Mouse (Mus musculus): Measurements from ENCODE around the gene 2300002M23Rik.

Gene 2300002M23Rik

GRCm38 (mm10) chr17:35556186-35556765, 11.0 kb upstream of the 2300002M23Rik start:
- no peak for DNase-seq (ENCODE audit: low read depth, low spot score)

- DNase-seq (ENCODE audit: low read depth, low spot score) = peak; percentile 90
Measured at GRCm38 (mm10) chr17:35556812-35557211, 10.4 kb upstream of the 2300002M23Rik start.

GRCm38 (mm10) chr17:35557351-35557750, 9.9 kb upstream of the 2300002M23Rik start:
- DNase-seq (ENCODE audit: low read depth, low spot score) = peak; percentile 82

GRCm38 (mm10) chr17:35558216-35558615, 9.0 kb upstream of the 2300002M23Rik start:
- DNase-seq (ENCODE audit: low read depth, low spot score) = no peak

GRCm38 (mm10) chr17:35567767-35568166, 517 bp downstream of the 2300002M23Rik start:
- DNase-seq (ENCODE audit: low read depth, low spot score) = no peak

GRCm38 (mm10) chr17:35569091-35569944, 2.1 kb downstream of the 2300002M23Rik start:
- DNase-seq (ENCODE audit: low read depth, low spot score) = no peak

- no peak for DNase-seq (ENCODE audit: low read depth, low spot score)
Measured at GRCm38 (mm10) chr17:35570836-35571235, 3.6 kb downstream of the 2300002M23Rik start.

- no peak for DNase-seq (ENCODE audit: low read depth, low spot score)
Measured at GRCm38 (mm10) chr17:35571477-35571876, 4.2 kb downstream of the 2300002M23Rik start.

- DNase-seq (ENCODE audit: low read depth, low spot score) = peak; percentile 98
Measured at GRCm38 (mm10) chr17:35578211-35578610, 11.0 kb downstream of the 2300002M23Rik start.

GRCm38 (mm10) chr17:35582900-35583299, 15.7 kb downstream of the 2300002M23Rik start:
- peak; percentile 56 for DNase-seq (ENCODE audit: low read depth, low spot score)

- DNase-seq (ENCODE audit: low read depth, low spot score) = peak; percentile 91
Measured at GRCm38 (mm10) chr17:35584330-35584937, 17.2 kb downstream of the 2300002M23Rik start.

- no peak for DNase-seq (ENCODE audit: low read depth, low spot score)
Measured at GRCm38 (mm10) chr17:35587291-35587690, 20.0 kb downstream of the 2300002M23Rik start.

- DNase-seq (ENCODE audit: low read depth, low spot score) = no peak
Measured at GRCm38 (mm10) chr17:35588387-35588786, 21.1 kb downstream of the 2300002M23Rik start.

- DNase-seq (ENCODE audit: low read depth, low spot score) = peak; percentile 98
Measured at GRCm38 (mm10) chr17:35590410-35591218, 23.4 kb downstream of the 2300002M23Rik start.

GRCm38 (mm10) chr17:35591219-35591578, 23.9 kb downstream of the 2300002M23Rik start:
- DNase-seq (ENCODE audit: low read depth, low spot score) = no peak

GRCm38 (mm10) chr17:35591731-35592130, 24.5 kb downstream of the 2300002M23Rik start:
- peak; percentile 17 for DNase-seq (ENCODE audit: low read depth, low spot score)

GRCm38 (mm10) chr17:35592131-35592530, 24.9 kb downstream of the 2300002M23Rik start:
- DNase-seq (ENCODE audit: low read depth, low spot score) = no peak

- no peak for DNase-seq (ENCODE audit: low read depth, low spot score)
Measured at GRCm38 (mm10) chr17:35593786-35594185, 26.5 kb downstream of the 2300002M23Rik start.

- DNase-seq (ENCODE audit: low read depth, low spot score) = no peak
Measured at GRCm38 (mm10) chr17:35594456-35594855, 27.2 kb downstream of the 2300002M23Rik start.

GRCm38 (mm10) chr17:35597399-35597798, 30.1 kb downstream of the 2300002M23Rik start:
- no peak for DNase-seq (ENCODE audit: low read depth, low spot score)

- DNase-seq (ENCODE audit: low read depth, low spot score) = no peak
Measured at GRCm38 (mm10) chr17:35601249-35601648, 34.0 kb downstream of the 2300002M23Rik start, which contains the start of gene Sfta2. Gene Sfta2, plus strand, starts transcription at chr17:35601549.

Measured in 3T3-L1 (cell line).